Mouse (Mus musculus): ENCODE data around the gene Myh2. TPM values are rescaled to one million over a fixed set of nuclear protein-coding genes. Genes with fewer than 3 reads are reported as not detected.

The Myh2 gene
- not detected in 2 replicates for polyA plus RNA-seq (2012; ENCODE audit: insufficient read depth, low replicate concordance)

DNA sequence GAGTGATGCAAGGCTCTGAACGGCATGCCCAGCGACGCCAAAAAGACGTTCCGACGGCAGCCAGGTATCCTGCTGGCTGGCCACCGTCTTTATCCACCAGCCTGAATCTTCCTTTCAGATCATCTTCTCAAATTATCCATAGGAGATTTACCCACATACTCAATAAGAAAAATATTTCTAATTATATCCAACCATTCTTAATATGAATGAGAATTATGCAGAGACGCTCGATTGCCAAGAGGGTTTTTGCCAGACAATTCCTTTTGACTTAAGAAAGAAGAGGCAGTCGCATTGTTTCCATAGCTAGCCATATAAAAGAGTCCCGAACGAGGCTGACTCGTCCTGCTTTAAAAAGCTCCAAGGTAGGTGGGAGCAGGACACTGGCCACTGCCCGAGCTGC is at the start of gene Myh2:
Gene Myh2, plus strand, starts transcription at position 301 of the 400 bp plus-strand sequence.
- no peak for TF ChIP-seq FLI1 (IDR thresholded peaks at IDR 0.05; ENCODE audit: low read length)
- TF ChIP-seq GATA1 (IDR thresholded peaks at IDR 0.05; ENCODE audit: borderline replicate concordance, low read length) = no peak
- no peaks in the 10 kb centered on the region for H3K36me3 ChIP-seq (replicated peaks; ENCODE audit: low read length)
- no peak within 1 kb of the TSS for H3K4me3 ChIP-seq (replicated peaks)

GRCm38 (mm10) chr11:67124943-67125342 is 45.9 kb upstream of the Myh2 start:
- no peaks in the 10 kb centered on the region for H3K4me1 ChIP-seq
- H3K27me3 ChIP-seq (replicated peaks) = peaks cover 3% of the 10 kb centered on the region

More for the DNA sequence above, at the start of gene Myh2:
- no peaks in the 10 kb centered on the region for H3K4me1 ChIP-seq
- H3K9me3 ChIP-seq = no peaks in the 10 kb centered on the region
- H3K27me3 ChIP-seq (replicated peaks) = no peaks in the 10 kb centered on the region

GRCm38 (mm10) chr11:67125361-67125760 is 45.5 kb upstream of the Myh2 start:
- Histone ChIP-seq H3K4me3 (replicated peaks) (no peak overlapping the region), H3K9me3 (no peaks in the 10 kb centered on the region), H3K36me3 (replicated peaks; ENCODE audit: low read length) (no peaks in the 10 kb centered on the region), H3K27me3 (replicated peaks) (peaks cover 3% of the 10 kb centered on the region), H3K4me1 (no peaks in the 10 kb centered on the region)
- TF ChIP-seq FLI1 (IDR thresholded peaks at IDR 0.05; ENCODE audit: low read length) = no peak
- TF ChIP-seq GATA1 (IDR thresholded peaks at IDR 0.05; ENCODE audit: borderline replicate concordance, low read length) = no peak

More at GRCm38 (mm10) chr11:67124943-67125342, 45.9 kb upstream of the Myh2 start:
- Histone ChIP-seq H3K36me3 (replicated peaks; ENCODE audit: low read length) (no peaks in the 10 kb centered on the region), H3K9me3 (no peaks in the 10 kb centered on the region), H3K4me3 (replicated peaks) (no peak overlapping the region)
- TF ChIP-seq GATA1 (IDR thresholded peaks at IDR 0.05; ENCODE audit: borderline replicate concordance, low read length) (no peak), FLI1 (IDR thresholded peaks at IDR 0.05; ENCODE audit: low read length) (no peak)

- Histone ChIP-seq H3K36me3 (replicated peaks; ENCODE audit: low read length) (no peaks in the 10 kb centered on the region), H3K4me1 (no peaks in the 10 kb centered on the region), H3K4me3 (replicated peaks) (no peak overlapping the region), H3K27me3 (replicated peaks) (no peaks in the 10 kb centered on the region), H3K9me3 (no peaks in the 10 kb centered on the region)
- TF ChIP-seq FLI1 (IDR thresholded peaks at IDR 0.05; ENCODE audit: low read length) = no peak
Observed at GRCm38 (mm10) chr11:67133526-67133925, 37.3 kb upstream of the Myh2 start.

GRCm38 (mm10) chr11:67134654-67135053 is 36.2 kb upstream of the Myh2 start:
- H3K4me3 ChIP-seq (replicated peaks) = no peak overlapping the region
- no peaks in the 10 kb centered on the region for H3K9me3 ChIP-seq
- H3K36me3 ChIP-seq (replicated peaks; ENCODE audit: low read length) = no peaks in the 10 kb centered on the region
- no peaks in the 10 kb centered on the region for H3K4me1 ChIP-seq
- TF ChIP-seq FLI1 (IDR thresholded peaks at IDR 0.05; ENCODE audit: low read length) (no peak), GATA1 (IDR thresholded peaks at IDR 0.05; ENCODE audit: borderline replicate concordance, low read length) (no peak)
- H3K27me3 ChIP-seq (replicated peaks) = no peaks in the 10 kb centered on the region

DNA sequence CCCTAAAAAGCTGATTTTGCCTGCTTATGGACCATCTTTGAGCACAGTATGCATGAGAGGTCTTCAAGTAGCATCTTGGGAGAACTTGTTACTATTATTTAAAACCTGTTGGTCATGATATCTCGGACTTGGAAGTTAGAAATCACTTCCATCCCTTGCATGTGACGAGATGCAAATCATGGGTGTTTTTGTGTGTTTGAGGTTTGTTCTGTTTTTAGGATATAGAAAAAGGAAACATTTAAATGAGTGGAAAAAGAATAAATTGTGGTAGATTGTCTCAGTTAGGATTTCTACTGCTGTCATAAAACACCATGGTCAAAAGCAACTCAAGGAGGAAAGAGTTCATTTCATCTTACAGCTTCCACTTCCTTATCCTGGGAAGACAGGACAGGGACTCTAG is 35.3 kb upstream of the Myh2 start:
- no peaks in the 10 kb centered on the region for H3K9me3 ChIP-seq
- no peaks in the 10 kb centered on the region for H3K27me3 ChIP-seq (replicated peaks)
- H3K36me3 ChIP-seq (replicated peaks; ENCODE audit: low read length) = no peaks in the 10 kb centered on the region
- H3K4me3 ChIP-seq (replicated peaks) = no peak overlapping the region
- no peaks in the 10 kb centered on the region for H3K4me1 ChIP-seq
- TF ChIP-seq FLI1 (IDR thresholded peaks at IDR 0.05; ENCODE audit: low read length) = no peak
- no peak for TF ChIP-seq GATA1 (IDR thresholded peaks at IDR 0.05; ENCODE audit: borderline replicate concordance, low read length)

GRCm38 (mm10) chr11:67139556-67139955 is 31.3 kb upstream of the Myh2 start:
- Histone ChIP-seq H3K9me3 (no peaks in the 10 kb centered on the region), H3K4me1 (no peaks in the 10 kb centered on the region), H3K4me3 (replicated peaks) (no peak overlapping the region), H3K36me3 (replicated peaks; ENCODE audit: low read length) (no peaks in the 10 kb centered on the region), H3K27me3 (replicated peaks) (no peaks in the 10 kb centered on the region)
- TF ChIP-seq FLI1 (IDR thresholded peaks at IDR 0.05; ENCODE audit: low read length) (no peak), GATA1 (IDR thresholded peaks at IDR 0.05; ENCODE audit: borderline replicate concordance, low read length) (no peak)

DNA sequence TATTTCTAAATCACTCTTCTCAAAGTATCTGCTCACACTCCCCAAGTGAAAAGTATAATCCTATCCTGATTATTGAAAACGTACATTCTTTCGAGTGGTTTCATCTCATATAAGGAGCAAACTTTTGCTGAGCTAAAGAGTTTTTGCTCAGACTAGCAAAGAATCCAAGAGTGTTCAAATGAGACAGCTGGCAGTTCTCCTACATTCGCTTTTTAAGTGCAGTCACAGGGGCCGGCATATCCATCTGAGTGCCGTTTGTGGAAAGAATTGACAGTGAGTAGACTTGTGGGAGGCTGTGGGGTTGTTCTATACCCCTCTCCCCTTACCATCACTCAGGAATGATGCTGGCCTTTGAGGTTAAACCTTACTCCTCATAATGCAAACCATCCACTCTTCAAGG is 30.7 kb upstream of the Myh2 start:
- no peak overlapping the region for H3K4me3 ChIP-seq (replicated peaks)
- TF ChIP-seq GATA1 (IDR thresholded peaks at IDR 0.05; ENCODE audit: borderline replicate concordance, low read length) (no peak), FLI1 (IDR thresholded peaks at IDR 0.05; ENCODE audit: low read length) (no peak)
- no peaks in the 10 kb centered on the region for H3K4me1 ChIP-seq
- H3K9me3 ChIP-seq = no peaks in the 10 kb centered on the region
- H3K27me3 ChIP-seq (replicated peaks) = no peaks in the 10 kb centered on the region
- no peaks in the 10 kb centered on the region for H3K36me3 ChIP-seq (replicated peaks; ENCODE audit: low read length)

GRCm38 (mm10) chr11:67141031-67141430 is 29.8 kb upstream of the Myh2 start:
- H3K4me3 ChIP-seq (replicated peaks) = no peak overlapping the region
- H3K4me1 ChIP-seq = no peaks in the 10 kb centered on the region
- TF ChIP-seq GATA1 (IDR thresholded peaks at IDR 0.05; ENCODE audit: borderline replicate concordance, low read length) = no peak
- TF ChIP-seq FLI1 (IDR thresholded peaks at IDR 0.05; ENCODE audit: low read length) = no peak
- H3K27me3 ChIP-seq (replicated peaks) = no peaks in the 10 kb centered on the region
- H3K9me3 ChIP-seq = no peaks in the 10 kb centered on the region
- no peaks in the 10 kb centered on the region for H3K36me3 ChIP-seq (replicated peaks; ENCODE audit: low read length)

GRCm38 (mm10) chr11:67142047-67142446 is 28.8 kb upstream of the Myh2 start:
- no peaks in the 10 kb centered on the region for H3K27me3 ChIP-seq (replicated peaks)
- TF ChIP-seq FLI1 (IDR thresholded peaks at IDR 0.05; ENCODE audit: low read length) (no peak), GATA1 (IDR thresholded peaks at IDR 0.05; ENCODE audit: borderline replicate concordance, low read length) (no peak)
- H3K36me3 ChIP-seq (replicated peaks; ENCODE audit: low read length) = no peaks in the 10 kb centered on the region
- no peaks in the 10 kb centered on the region for H3K9me3 ChIP-seq
- no peaks in the 10 kb centered on the region for H3K4me1 ChIP-seq
- H3K4me3 ChIP-seq (replicated peaks) = no peak overlapping the region

DNA sequence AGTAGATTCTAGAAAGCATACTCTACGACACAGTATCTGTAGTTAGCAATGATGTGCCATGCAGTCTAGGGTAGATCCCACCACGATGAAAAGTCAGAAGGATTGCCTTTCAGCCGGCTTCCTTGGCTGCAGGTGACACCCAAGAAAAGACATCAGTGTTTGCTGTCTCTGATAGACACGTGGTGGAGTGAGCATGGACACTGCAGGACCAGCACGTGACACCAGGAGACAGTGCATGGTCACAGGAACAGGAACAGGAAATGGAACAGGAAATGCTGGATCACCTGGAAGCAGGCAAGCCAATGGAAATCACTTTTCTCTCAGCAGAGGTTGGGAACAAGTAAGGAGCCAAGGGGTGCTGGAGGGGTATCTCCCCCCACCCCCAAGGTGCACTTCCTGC is 27.8 kb upstream of the Myh2 start:
- H3K4me3 ChIP-seq (replicated peaks) = no peak overlapping the region
- no peak for TF ChIP-seq FLI1 (IDR thresholded peaks at IDR 0.05; ENCODE audit: low read length)
- TF ChIP-seq GATA1 (IDR thresholded peaks at IDR 0.05; ENCODE audit: borderline replicate concordance, low read length) = no peak
- no peaks in the 10 kb centered on the region for H3K9me3 ChIP-seq
- no peaks in the 10 kb centered on the region for H3K27me3 ChIP-seq (replicated peaks)
- H3K4me1 ChIP-seq = no peaks in the 10 kb centered on the region
- no peaks in the 10 kb centered on the region for H3K36me3 ChIP-seq (replicated peaks; ENCODE audit: low read length)

Data from megakaryocyte, embryonic 14.5 days (primary cell).